Comparison of ENCODE assay signal across 8 mouse cellular contexts in the genomic region with DNA sequence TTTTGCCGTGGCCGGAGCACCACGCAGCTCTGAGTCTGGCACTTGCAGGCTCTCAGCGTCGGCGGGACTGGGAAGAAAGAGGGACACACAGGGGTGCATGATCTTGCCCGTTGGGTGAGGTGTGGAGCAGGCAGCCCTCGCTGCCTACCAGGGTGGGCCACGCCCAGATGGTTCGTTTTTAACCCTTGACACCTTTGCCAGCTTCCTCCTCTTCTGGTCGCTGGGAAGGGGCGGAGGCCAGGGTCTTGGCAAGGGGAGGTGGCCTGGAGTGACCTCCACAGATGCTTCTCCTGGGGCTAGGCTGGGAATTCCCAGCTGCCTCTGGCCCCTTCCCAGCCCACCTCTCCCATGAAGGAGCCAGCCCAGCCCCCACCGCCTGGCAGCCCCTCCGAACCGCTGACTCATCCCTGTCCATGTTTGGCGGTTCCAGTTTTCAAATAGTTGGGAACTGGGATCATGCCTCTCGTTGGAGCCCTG. TPM values are rescaled to one million over a fixed set of nuclear protein-coding genes. Genes with fewer than 3 reads are reported as not detected.
DNase-seq lines count a peak whose midpoint lies in the region; ATAC-seq and TF ChIP-seq lines count a peak whose summit lies in the region.
"Had no signal": no experiment of that assay in that cellular context is flagged by ENCODE, and none has a peak within 500 bp of the region (broad histone marks: within the 10 kb centered on the region; RNA-seq: fewer than 3 reads in every experiment).

No protein-coding gene starts in this region.

- no peak for TF ChIP-seq CTCF in ES-Bruce4 (IDR thresholded peaks at IDR 0.05; ENCODE audit: low read depth, low read length)

- peak overlapping the region; percentile 37 for H3K4me3 ChIP-seq in ES-Bruce4 (ENCODE audit: low read depth, low read length)
- no peak overlapping the region for H3K4me3 ChIP-seq in hindbrain, embryonic 16.5 days (ENCODE audit: low read length)
- H3K4me3 ChIP-seq in midbrain, embryonic 12.5 days: no peak overlapping the region
- H3K4me3 ChIP-seq: megakaryocyte, embryonic 14.5 days had no signal

- H3K9me3 ChIP-seq in ES-Bruce4 (replicated peaks; ENCODE audit: control insufficient read depth, insufficient read depth, low read length, poor library complexity, severe bottlenecking): no peaks in the 10 kb centered on the region
- H3K9me3 ChIP-seq in hindbrain, embryonic 16.5 days (ENCODE audit: control insufficient read depth, low read length): no peaks in the 10 kb centered on the region
- no peaks in the 10 kb centered on the region for H3K9me3 ChIP-seq in midbrain, embryonic 12.5 days
- H3K9me3 ChIP-seq: megakaryocyte, embryonic 14.5 days had no signal

- H3K27ac ChIP-seq in ES-Bruce4 (ENCODE audit: insufficient read depth, low read length): peak overlapping the region; percentile 42; the same call in 1 of the 2 replicates
- no peak overlapping the region for H3K27ac ChIP-seq in hindbrain, embryonic 16.5 days (ENCODE audit: low read depth, low read length)
- H3K27ac ChIP-seq in midbrain, embryonic 12.5 days (replicated peaks): no peak overlapping the region

- no peaks in the 10 kb centered on the region for H3K36me3 ChIP-seq in ES-Bruce4 (ENCODE audit: control insufficient read depth, insufficient read depth, low read length, poor library complexity, severe bottlenecking)
- no peaks in the 10 kb centered on the region for H3K36me3 ChIP-seq in hindbrain, embryonic 16.5 days (ENCODE audit: control insufficient read depth, insufficient read depth, low read length)
- H3K36me3 ChIP-seq in midbrain, embryonic 12.5 days: no peaks in the 10 kb centered on the region

- H3K4me2 ChIP-seq in hindbrain, embryonic 16.5 days (ENCODE audit: low read length): peak overlapping the region; percentile 38
- H3K4me2 ChIP-seq in midbrain, embryonic 12.5 days (replicated peaks): no peak overlapping the region; the same call in 1 of the 2 replicates

- 24% methylated on average over 15 of the region's 17 CpGs for WGBS in hindbrain, embryonic 16.5 days
- WGBS in midbrain, embryonic 12.5 days: 26% methylated on average over 17 of the region's 17 CpGs

- ATAC-seq in hindbrain, embryonic 16.5 days: no peak
- no peak for ATAC-seq in midbrain, embryonic 12.5 days (ENCODE audit: low FRiP score, low read depth)
- no peak for ATAC-seq in inflammation-experienced regulatory T-cells, adult 6 months

- 0 out of 2 replicates have a peak, but pooled peaks have one; percentile 58 for TF ChIP-seq EP300 in ES-Bruce4 (IDR thresholded peaks at IDR 0.05; ENCODE audit: insufficient read depth, low read depth, low read length)

- H3K27me3 ChIP-seq in ES-Bruce4 (ENCODE audit: control insufficient read depth, insufficient read depth, low read length, poor library complexity, severe bottlenecking): no peaks in the 10 kb centered on the region
- 0 out of 2 replicates have a peak, but pooled peaks cover 2% of the 10 kb centered on the region for H3K27me3 ChIP-seq in hindbrain, embryonic 16.5 days (replicated peaks; ENCODE audit: control insufficient read depth, insufficient read depth, low read length)
- H3K27me3 ChIP-seq in midbrain, embryonic 12.5 days: peaks cover 32% of the 10 kb centered on the region

- peaks cover 28% of the 10 kb centered on the region for H3K4me1 ChIP-seq in ES-Bruce4 (ENCODE audit: control insufficient read depth, insufficient read depth, low read length)
- H3K4me1 ChIP-seq in hindbrain, embryonic 16.5 days (ENCODE audit: control insufficient read depth, insufficient read depth, low read depth, low read length): peaks cover 19% of the 10 kb centered on the region
- peaks cover 55% of the 10 kb centered on the region for H3K4me1 ChIP-seq in midbrain, embryonic 12.5 days

- DNase-seq in 3134 (ENCODE audit: extremely low read depth, insufficient read length, low spot score): peak; percentile 84
- peak; percentile 91 for DNase-seq in gastrocnemius, postnatal 14 days
- DNase-seq in thymus, postnatal 36 days: no peak

- TF ChIP-seq POLR2A in ES-Bruce4 (IDR thresholded peaks at IDR 0.05; ENCODE audit: insufficient read depth, low read length): no peak

- intact Hi-C loops in gastrocnemius, postnatal 14 days (cut with DNase I; ENCODE audit: low total_unique reads): no loop called here

- peak overlapping the region; percentile 8; the same call in 1 of the 2 replicates for H3K9ac ChIP-seq in ES-Bruce4 (ENCODE audit: low read depth, poor library complexity, severe bottlenecking)
- 0 out of 2 replicates have a peak overlapping the region, but pooled peaks have one; percentile 25 for H3K9ac ChIP-seq in hindbrain, embryonic 16.5 days (ENCODE audit: low read depth, low read length)
- peak overlapping the region; percentile 15; the same call in 1 of the 2 replicates for H3K9ac ChIP-seq in midbrain, embryonic 12.5 days (replicated peaks)

RNA-seq across cellular contexts. Expression of a gene that starts 8.2 kb away (rescaled TPM):
- 147 and 184 TPM in 2 replicates for polyA plus RNA-seq in ES-Bruce4 (2011; ENCODE audit: insufficient read depth, insufficient read length, low read depth, missing spikeins)
- total RNA-seq in gastrocnemius, postnatal 14 days (2021): 100 to 1,000 TPM; 193 to 224 TPM
- 6.5 and 9.3 TPM in 2 replicates for polyA plus RNA-seq in hindbrain, embryonic 16.5 days (2015; fragmentation: Nextera tagmentation; extraction: Ambion mirVana)
- polyA plus RNA-seq in midbrain, embryonic 12.5 days (2016; fragmentation: Nextera tagmentation; extraction: Ambion mirVana): 8.3 and 9.5 TPM in 2 replicates
- not detected for polyA plus RNA-seq in inflammation-experienced regulatory T-cells, adult 6 months (2017; shearing (Covaris generic))

RNA-seq across cellular contexts. Expression of a gene that starts 23.7 kb away (rescaled TPM):
- not detected in 2 replicates for polyA plus RNA-seq in ES-Bruce4 (2011; ENCODE audit: insufficient read depth, insufficient read length, low read depth, missing spikeins)
- total RNA-seq in gastrocnemius, postnatal 14 days (2021): not detected
- not detected in 2 replicates for polyA plus RNA-seq in hindbrain, embryonic 16.5 days (2015; fragmentation: Nextera tagmentation; extraction: Ambion mirVana)
- polyA plus RNA-seq in midbrain, embryonic 12.5 days (2016; fragmentation: Nextera tagmentation; extraction: Ambion mirVana): not detected in 2 replicates
- not detected for polyA plus RNA-seq in inflammation-experienced regulatory T-cells, adult 6 months (2017; shearing (Covaris generic))

RNA-seq across cellular contexts. Expression of a gene that starts 46.5 kb away (rescaled TPM):
- polyA plus RNA-seq in ES-Bruce4 (2011; ENCODE audit: insufficient read depth, insufficient read length, low read depth, missing spikeins): not detected in 2 replicates
- total RNA-seq in gastrocnemius, postnatal 14 days (2021): not detected
- polyA plus RNA-seq in hindbrain, embryonic 16.5 days (2015; fragmentation: Nextera tagmentation; extraction: Ambion mirVana): not detected in 2 replicates
- not detected in 2 replicates for polyA plus RNA-seq in midbrain, embryonic 12.5 days (2016; fragmentation: Nextera tagmentation; extraction: Ambion mirVana)
- not detected for polyA plus RNA-seq in inflammation-experienced regulatory T-cells, adult 6 months (2017; shearing (Covaris generic))

Comparison
In these comparisons a context has a peak if more than half of its experiments do, and no peak if none do; other contexts are left out.
1. DNase-seq: peak in 3134 (single experiment) and gastrocnemius, postnatal 14 days (single experiment); none in thymus, postnatal 36 days (0 of 2).
2. RNA of a gene that starts 8.2 kb away (polyA plus RNA-seq): 147 to 184 TPM in ES-Bruce4; 8.3 to 9.5 TPM in midbrain, embryonic 12.5 days, 6.5 to 9.3 TPM in hindbrain, embryonic 16.5 days and not detected in inflammation-experienced regulatory T-cells, adult 6 months; every median in the first group is over 10 times any median in the second.
3. Peak in every context shown above with its lines, with median percentiles within 50 percentile points of each other: H3K9ac ChIP-seq.